Mouse (Mus musculus): ENCODE measurements around the gene Mcfd2. TPM values are rescaled to one million over a fixed set of nuclear protein-coding genes. Genes with fewer than 3 reads are reported as not detected.

Mcfd2 gene
- polyA plus RNA-seq, 1 experiment from 2014 or later: 74.5 TPM

GRCm38 (mm10) chr17:87214523-87214922, 51.2 kb downstream of the Mcfd2 start:
- Histone ChIP-seq H3K4me3 (no peak overlapping the region), H3K4me1 (0 out of 2 replicates have a peak, but pooled peaks cover 4% of the 10 kb centered on the region), H3K27me3 (ENCODE audit: poor library complexity, severe bottlenecking) (no peaks in the 10 kb centered on the region), H3K36me3 (replicated peaks) (no peaks in the 10 kb centered on the region), H3K9me3 (no peaks in the 10 kb centered on the region), H3K27ac (no peak overlapping the region)
- 91% methylated on average over 7 of the region's 7 CpGs for WGBS
- no peak for DNase-seq (ENCODE audit: extremely low spot score, low spot score)

- no peaks in the 10 kb centered on the region for H3K27me3 ChIP-seq (ENCODE audit: poor library complexity, severe bottlenecking)
- H3K36me3 ChIP-seq (replicated peaks): no peaks in the 10 kb centered on the region
- DNase-seq (ENCODE audit: extremely low spot score, low spot score): no peak
- 81% methylated on average over 2 of the region's 2 CpGs for WGBS
- H3K4me1 ChIP-seq: peaks cover 8% of the 10 kb centered on the region; the same call in 1 of the 2 replicates
- H3K27ac ChIP-seq: no peak overlapping the region
- no peaks in the 10 kb centered on the region for H3K9me3 ChIP-seq
- no peak overlapping the region for H3K4me3 ChIP-seq
Measured at GRCm38 (mm10) chr17:87210525-87210924, 55.2 kb downstream of the Mcfd2 start.

- Histone ChIP-seq H3K4me3 (no peak overlapping the region), H3K27ac (no peak overlapping the region), H3K36me3 (replicated peaks) (no peaks in the 10 kb centered on the region), H3K9me3 (no peaks in the 10 kb centered on the region), H3K27me3 (ENCODE audit: poor library complexity, severe bottlenecking) (no peaks in the 10 kb centered on the region), H3K4me1 (peaks cover 20% of the 10 kb centered on the region)
- WGBS: 81% methylated on average over 2 of the region's 2 CpGs
- no peak for DNase-seq (ENCODE audit: extremely low spot score, low spot score)
Measured at GRCm38 (mm10) chr17:87206885-87207284, 58.9 kb downstream of the Mcfd2 start.

Other genes starting within 250 kb of the Mcfd2 start
- gene Pigf, start 240.5 kb downstream of the Mcfd2 start, polyA plus RNA-seq (2016; fragmentation: Nextera tagmentation; extraction: Ambion mirVana): 49.7 and 56.7 TPM in 2 replicates
- 142 and 143 TPM in 2 replicates for gene Cript, start 240.4 kb downstream of the Mcfd2 start, polyA plus RNA-seq (2016; fragmentation: Nextera tagmentation; extraction: Ambion mirVana)
- gene Socs5, start 158.3 kb downstream of the Mcfd2 start, polyA plus RNA-seq (2016; fragmentation: Nextera tagmentation; extraction: Ambion mirVana): 6.4 and 7.4 TPM in 2 replicates
- 2.9 and 3.9 TPM in 2 replicates for gene Ttc7, start 17.0 kb upstream of the Mcfd2 start, polyA plus RNA-seq (2016; fragmentation: Nextera tagmentation; extraction: Ambion mirVana)
- not detected in 2 replicates for gene Stpg4, start 161.8 kb upstream of the Mcfd2 start, polyA plus RNA-seq (2016; fragmentation: Nextera tagmentation; extraction: Ambion mirVana)
- 1,161 and 1,233 TPM in 2 replicates for gene Calm2, start 181.0 kb upstream of the Mcfd2 start, polyA plus RNA-seq (2016; fragmentation: Nextera tagmentation; extraction: Ambion mirVana)